Mouse (Mus musculus) MEL-GATA-1-ER (cell line): Measurements from ENCODE around the gene Nnmt.

Experiments used
- DNase-seq: peaks from one replicate; pipeline ENCODE4 v3.0.0-alpha.2; 2012; ENCODE audit warnings: low read depth; ENCODE audit errors: extremely low read depth

Gene Nnmt

DNA sequence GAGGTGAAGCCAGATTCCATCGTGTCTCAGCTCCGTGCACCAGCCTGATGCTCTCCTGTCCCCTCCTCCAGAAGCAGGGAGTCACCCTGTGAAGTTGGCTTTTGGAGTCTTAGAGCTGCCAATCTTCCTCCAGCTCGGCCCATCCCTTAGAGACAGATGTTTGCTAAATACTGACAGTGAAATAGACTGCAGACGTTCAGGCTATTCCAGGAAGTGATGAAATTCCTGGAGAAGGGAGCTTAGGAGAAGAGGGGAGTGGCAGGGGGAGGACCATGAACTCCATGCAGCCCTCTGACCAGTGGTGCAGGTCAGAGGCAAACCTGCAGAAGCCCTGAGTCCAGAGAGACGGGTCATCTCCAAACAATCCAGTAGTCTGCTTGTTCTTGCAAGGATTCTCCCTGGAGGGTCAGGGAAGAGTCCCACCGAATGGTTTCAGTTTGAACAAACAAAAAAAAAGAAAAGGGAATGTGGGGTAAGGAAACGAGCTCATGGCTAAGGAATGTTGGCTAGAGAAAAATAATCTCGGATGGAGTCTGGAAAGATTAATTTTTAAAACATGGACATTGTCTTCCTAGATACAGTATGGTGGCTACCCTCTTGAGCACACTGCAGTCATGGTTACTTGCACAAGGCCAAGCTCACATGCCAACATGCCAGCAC, at the start of gene Nnmt:
TSS of gene Nnmt (minus strand) at position 215 of the 660 bp plus-strand sequence.
- no peak for DNase-seq

DNA sequence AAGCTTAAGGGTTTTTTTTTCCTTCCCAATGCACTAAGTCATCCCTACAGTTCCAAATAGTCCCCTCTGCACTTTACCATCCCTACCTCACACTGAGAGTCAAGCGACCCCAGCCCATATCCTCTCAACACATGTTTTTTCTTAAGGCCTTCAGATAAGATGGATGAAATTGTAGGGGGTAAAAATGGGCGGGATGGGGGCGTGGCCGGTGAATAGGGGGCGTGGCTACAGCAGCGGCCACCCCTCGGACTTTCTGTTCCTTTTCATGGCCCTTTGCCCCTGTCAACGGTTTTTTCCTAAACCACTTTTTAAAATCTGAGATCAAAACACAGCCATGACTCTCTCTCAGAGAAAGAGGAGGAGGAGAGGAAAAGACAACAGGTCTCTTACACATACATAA, 49.8 kb upstream of the Nnmt start:
- no peak for DNase-seq

GRCm38 (mm10) chr9:48653399-48654070, 48.6 kb upstream of the Nnmt start:
- DNase-seq: no peak

DNA sequence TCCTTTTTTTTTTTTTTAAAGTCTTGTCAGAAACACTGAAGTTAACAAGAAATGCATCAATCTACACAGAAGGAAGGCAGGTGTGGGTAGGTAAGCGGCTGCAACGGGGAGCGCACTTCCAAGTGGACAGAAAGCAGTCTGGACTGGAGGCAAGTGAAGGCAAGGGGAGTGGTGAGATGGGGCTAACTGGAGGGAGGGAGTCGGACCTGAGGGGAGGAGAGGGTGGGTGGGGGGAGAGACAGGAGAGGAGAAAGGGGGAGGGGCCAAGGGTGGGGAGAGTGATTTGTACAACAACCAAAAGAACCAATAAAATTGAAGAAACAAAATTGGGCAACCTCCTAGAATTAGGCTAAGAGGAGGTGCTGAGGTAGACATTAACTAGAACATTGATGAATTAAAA, 47.1 kb upstream of the Nnmt start:
- no peak for DNase-seq

- DNase-seq: no peak
Measured at GRCm38 (mm10) chr9:48650846-48651245, 45.9 kb upstream of the Nnmt start.

GRCm38 (mm10) chr9:48649851-48650685, 45.1 kb upstream of the Nnmt start:
- DNase-seq: no peak

GRCm38 (mm10) chr9:48649098-48649766, 44.3 kb upstream of the Nnmt start:
- no peak for DNase-seq

GRCm38 (mm10) chr9:48648285-48649097, 43.5 kb upstream of the Nnmt start:
- DNase-seq: no peak

GRCm38 (mm10) chr9:48647648-48648284, 42.8 kb upstream of the Nnmt start:
- DNase-seq: no peak

DNA sequence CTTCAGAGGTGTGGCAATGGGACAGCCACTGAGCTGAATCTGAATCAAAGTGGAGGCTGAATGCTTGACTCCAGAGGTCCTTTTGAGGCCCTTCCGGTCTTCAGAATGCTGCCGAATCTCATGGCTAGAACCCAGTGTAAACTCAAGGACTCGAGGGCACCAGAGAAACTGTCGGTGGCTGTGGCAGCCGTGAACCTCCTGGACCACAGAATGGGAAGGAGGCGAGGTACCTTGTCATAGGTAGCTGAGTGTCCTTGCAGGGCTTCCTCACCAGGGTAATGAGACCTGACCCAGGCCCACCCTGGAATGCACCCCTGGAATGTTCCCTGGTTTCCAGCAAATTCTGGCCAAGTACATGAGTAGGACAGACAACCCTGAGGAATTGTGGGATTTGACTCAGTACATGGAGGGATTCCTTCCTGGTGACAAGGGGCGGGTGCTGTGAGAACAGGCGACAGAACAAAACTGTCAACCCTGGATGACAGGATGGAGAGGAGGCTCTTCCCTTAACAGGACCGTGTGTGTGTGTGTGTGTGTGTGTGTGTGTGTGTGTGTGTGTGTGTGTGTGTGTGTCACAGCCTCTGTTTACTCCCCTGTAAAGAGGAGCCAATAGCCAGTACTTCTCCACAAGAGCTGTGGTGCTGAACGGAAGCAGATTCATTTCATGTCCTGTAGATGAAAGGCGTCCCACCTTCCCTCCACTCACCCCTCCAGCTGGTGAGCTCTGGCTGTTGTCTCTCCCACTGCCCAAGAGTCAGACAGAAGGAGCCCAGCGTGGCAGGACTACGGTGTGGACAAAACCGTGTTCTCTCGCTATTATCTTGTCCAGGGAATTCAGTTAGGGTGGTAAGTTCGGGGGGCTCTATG, 42.1 kb upstream of the Nnmt start:
- DNase-seq: no peak

- DNase-seq: peak; percentile 52
Measured at GRCm38 (mm10) chr9:48646251-48646650, 41.3 kb upstream of the Nnmt start.

GRCm38 (mm10) chr9:48645648-48646126, 40.7 kb upstream of the Nnmt start:
- no peak for DNase-seq

DNA sequence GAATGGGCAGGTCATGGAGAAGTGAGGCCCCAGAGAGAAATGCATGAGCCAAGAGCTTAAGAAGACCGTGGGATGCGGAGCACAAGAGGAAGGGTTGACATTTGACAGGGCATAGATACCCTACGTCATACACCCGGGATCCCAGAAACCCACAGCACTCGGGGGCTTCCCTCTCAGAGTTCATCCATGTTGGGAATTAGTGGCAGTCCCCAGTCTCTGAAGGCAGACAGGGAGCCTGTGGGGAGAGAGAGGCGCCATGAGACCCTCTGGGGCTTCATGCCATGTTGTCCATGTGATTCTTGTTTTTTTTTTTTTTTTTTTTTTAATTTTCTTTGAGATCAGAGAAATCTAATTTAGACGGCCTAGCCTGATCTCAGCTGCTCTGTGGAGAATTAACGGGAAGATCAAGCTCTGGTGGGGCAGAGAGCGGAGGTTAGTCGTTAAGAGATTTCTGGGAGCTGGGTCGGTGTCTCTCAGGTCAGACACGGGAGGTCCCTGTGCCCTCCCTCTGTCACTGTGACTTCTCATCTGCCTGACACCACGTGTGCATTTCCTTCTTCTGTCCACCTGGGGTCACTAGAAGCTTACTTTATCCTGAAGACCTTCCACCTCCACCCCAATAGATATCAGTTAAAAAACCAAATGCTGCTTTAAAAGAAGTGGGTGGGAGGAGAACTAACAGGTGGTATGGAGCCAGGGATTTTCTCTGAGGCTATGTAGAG, 40.1 kb upstream of the Nnmt start:
- DNase-seq: peak; percentile 33

GRCm38 (mm10) chr9:48644376-48644775, 39.4 kb upstream of the Nnmt start:
- DNase-seq: no peak

DNA sequence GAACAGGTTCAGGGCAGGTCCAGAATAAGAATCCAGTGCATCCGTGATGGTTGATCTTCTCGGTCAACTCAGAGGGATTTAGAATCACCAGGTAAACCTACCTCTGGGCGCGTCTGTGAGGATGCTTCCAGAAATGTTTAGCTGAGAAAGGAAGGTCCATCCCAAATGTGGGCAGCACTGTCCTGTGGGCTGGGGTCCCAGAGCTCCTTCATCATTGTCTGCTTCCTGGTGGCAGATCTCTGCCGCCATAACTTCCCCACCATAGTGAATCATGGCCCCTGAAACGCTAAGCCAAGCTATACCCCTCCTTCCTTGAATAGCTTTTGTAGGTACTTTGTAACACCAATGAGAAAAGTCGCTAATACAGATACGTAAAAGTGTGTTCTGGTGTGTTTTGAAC, 36.7 kb upstream of the Nnmt start:
- DNase-seq: no peak

DNA sequence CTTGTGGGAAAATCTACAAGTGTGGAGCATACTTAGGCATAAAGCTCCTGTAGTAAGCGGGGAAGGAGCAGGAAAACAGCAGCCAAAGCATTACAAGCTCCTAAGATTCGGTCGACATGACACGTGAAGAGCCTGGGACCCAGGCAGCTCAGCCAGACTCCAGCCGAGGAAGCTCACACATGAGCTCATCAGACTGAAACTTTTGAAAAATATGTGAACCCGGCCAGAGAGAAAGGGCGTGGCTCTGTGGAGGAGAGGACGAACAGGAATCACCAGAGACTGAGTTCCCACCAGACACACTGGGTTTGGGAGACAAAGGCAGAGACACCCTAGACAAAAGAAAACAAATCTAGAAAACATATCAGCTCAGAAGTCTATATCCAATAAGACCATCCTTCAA, 35.9 kb upstream of the Nnmt start:
- no peak for DNase-seq

DNA sequence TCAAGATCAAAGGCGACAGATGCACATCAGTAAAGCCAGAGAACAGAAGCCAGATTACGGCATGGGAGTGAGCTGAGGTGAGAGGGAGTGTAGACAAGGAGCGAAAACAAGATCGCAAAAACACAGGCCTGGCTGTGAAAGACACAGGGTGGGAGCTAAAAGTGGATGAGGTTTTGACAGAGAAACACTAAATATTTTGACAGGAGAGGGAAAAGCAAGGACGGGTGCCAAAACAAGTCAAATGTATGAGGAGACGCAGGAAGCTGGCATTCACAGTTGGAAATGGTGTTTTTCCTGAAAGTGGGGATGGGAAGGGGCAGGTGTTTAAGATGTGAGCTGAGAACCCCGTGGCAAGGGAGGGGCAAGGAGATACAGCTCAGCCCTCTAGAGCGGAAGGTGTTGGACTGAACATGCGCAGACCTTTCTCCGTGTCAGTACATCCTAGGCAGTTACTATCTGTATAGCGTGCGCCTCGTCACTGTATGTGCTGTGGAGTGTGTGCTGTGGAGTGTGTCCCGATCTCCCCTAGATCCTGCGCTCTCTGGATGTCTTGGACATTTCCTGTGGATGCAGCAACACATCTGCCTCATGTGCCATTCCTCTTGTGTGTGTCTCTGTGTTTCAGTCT, 33.3 kb upstream of the Nnmt start:
- DNase-seq: no peak

DNA sequence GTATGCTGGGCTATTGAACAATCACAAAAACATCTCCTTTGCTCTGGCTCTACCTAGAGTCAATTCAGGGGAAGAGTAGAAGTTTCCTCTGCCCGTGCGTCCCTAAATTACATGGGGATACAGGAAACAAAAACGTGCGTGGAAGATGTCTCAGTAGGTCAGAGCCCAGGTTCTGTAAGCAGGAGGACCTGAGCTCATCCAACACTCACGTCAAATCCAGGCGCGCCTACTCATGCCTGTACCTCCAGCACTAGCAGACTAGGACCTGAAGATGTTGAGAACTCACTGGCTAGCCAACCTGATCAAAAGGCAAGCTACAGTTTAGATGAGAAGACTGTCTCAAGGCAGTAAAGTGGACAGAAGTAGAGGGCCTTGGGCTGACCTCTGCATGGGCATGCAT, 32.2 kb upstream of the Nnmt start:
- no peak for DNase-seq
